Mouse (Mus musculus): Measurements from ENCODE around the gene 1600002K03Rik.

The 1600002K03Rik gene

GRCm38 (mm10) chr10:80141243-80141642 lies 31.5 kb upstream of the 1600002K03Rik start:
- peak; percentile 94 for DNase-seq (ENCODE audit: low spot score in 2 of 2)

GRCm38 (mm10) chr10:80141786-80142529 lies 30.8 kb upstream of the 1600002K03Rik start:
- peak; percentile 90 to 93 for DNase-seq (ENCODE audit: low spot score in 2 of 2)

- DNase-seq (ENCODE audit: low spot score in 2 of 2), result no peak
Observed at GRCm38 (mm10) chr10:80142530-80142925, 30.2 kb upstream of the 1600002K03Rik start.

GRCm38 (mm10) chr10:80143664-80144063 lies 29.1 kb upstream of the 1600002K03Rik start:
- no peak for DNase-seq (ENCODE audit: low spot score in 2 of 2)

- DNase-seq (ENCODE audit: low spot score in 2 of 2), result no peak
Observed at GRCm38 (mm10) chr10:80144159-80144558, 28.6 kb upstream of the 1600002K03Rik start.

GRCm38 (mm10) chr10:80144864-80145838 lies 27.6 kb upstream of the 1600002K03Rik start:
- DNase-seq (ENCODE audit: low spot score in 2 of 2), result peak; percentile 66 to 82

GRCm38 (mm10) chr10:80145896-80146295 lies 26.8 kb upstream of the 1600002K03Rik start:
- no peak for DNase-seq (ENCODE audit: low spot score in 2 of 2)

- no peak for DNase-seq (ENCODE audit: low spot score in 2 of 2)
Observed at GRCm38 (mm10) chr10:80146568-80147011, 26.2 kb upstream of the 1600002K03Rik start.

GRCm38 (mm10) chr10:80147146-80147718 lies 25.5 kb upstream of the 1600002K03Rik start:
- DNase-seq (ENCODE audit: low spot score in 2 of 2), result no peak

- peak; percentile 81 to 83 for DNase-seq (ENCODE audit: low spot score in 2 of 2)
Observed at GRCm38 (mm10) chr10:80147719-80148601, 24.8 kb upstream of the 1600002K03Rik start, which contains the start of gene Midn. Gene Midn, plus strand, starts transcription at chr10:80148272.

- DNase-seq (ENCODE audit: low spot score in 2 of 2), result peak; percentile 95
Observed at GRCm38 (mm10) chr10:80148610-80149290, 24.0 kb upstream of the 1600002K03Rik start.

GRCm38 (mm10) chr10:80149291-80150225 lies 23.2 kb upstream of the 1600002K03Rik start:
- DNase-seq (ENCODE audit: low spot score in 2 of 2), result peak; percentile 97 to 99

GRCm38 (mm10) chr10:80150226-80151210 lies 22.2 kb upstream of the 1600002K03Rik start:
- DNase-seq (ENCODE audit: low spot score in 2 of 2), result peak in 1 of 2 experiments; percentile 66

- DNase-seq (ENCODE audit: low spot score in 2 of 2), result peak; percentile 66 to 75
Observed at GRCm38 (mm10) chr10:80151211-80152034, 21.3 kb upstream of the 1600002K03Rik start.

- peak in 1 of 2 experiments; percentile 58 for DNase-seq (ENCODE audit: low spot score in 2 of 2)
Observed at GRCm38 (mm10) chr10:80152071-80152872, 20.5 kb upstream of the 1600002K03Rik start.

- peak in 1 of 2 experiments; percentile 62 for DNase-seq (ENCODE audit: low spot score in 2 of 2)
Observed at GRCm38 (mm10) chr10:80152873-80153260, 19.9 kb upstream of the 1600002K03Rik start.
